Mouse (Mus musculus) stomach, embryonic 14.5 days (tissue): Measurements from ENCODE around the gene Ralgapa2. TPM values are rescaled to one million over a fixed set of nuclear protein-coding genes. Genes with fewer than 3 reads are reported as not detected.

Experiments used
- ATAC-seq: fragments of 200-750 bp; cut with Nextera tagmentation; 2 replicates; pipeline ENCODE4 v1.8.0; 2017; ENCODE audit warnings: low read depth, moderate TSS enrichment; ENCODE audit not compliant: insufficient number of reproducible peaks, insufficient read depth, low FRiP score
- H3K27ac ChIP-seq: fragments of 300-500 bp; sonication (generic); 2 replicates; pipeline ENCODE4 v1.5.1; 2014; ENCODE audit warnings: mild to moderate bottlenecking, low read length, moderate library complexity, mixed read lengths
- H3K27me3 ChIP-seq: fragments of 300-500 bp; sonication (generic); 2 replicates; pipeline ENCODE4 v1.6.1; 2014; ENCODE audit warnings: low read length, control low read depth, mixed read lengths; ENCODE audit not compliant: control insufficient read depth, insufficient read depth
- H3K36me3 ChIP-seq: fragments of 300-500 bp; sonication (generic); 2 replicates; pipeline ENCODE4 v1.6.1; 2014; ENCODE audit warnings: mild to moderate bottlenecking, control low read depth, low read length, moderate library complexity, mixed read lengths; ENCODE audit not compliant: control insufficient read depth, insufficient read depth
- H3K4me1 ChIP-seq: fragments of 300-500 bp; sonication (generic); 2 replicates; pipeline ENCODE4 v1.6.1; 2014; ENCODE audit warnings: low read length, control low read depth, mixed read lengths; ENCODE audit not compliant: control insufficient read depth, insufficient read depth
- H3K4me2 ChIP-seq: fragments of 300-500 bp; sonication (generic); replicated peaks from 2 replicates; pipeline ENCODE4 v1.6.1; 2014; ENCODE audit warnings: low read depth, low read length, control low read depth
- H3K4me3 ChIP-seq: fragments of 300-500 bp; sonication (generic); 2 replicates; pipeline ENCODE4 v1.5.1; 2014; ENCODE audit warnings: low read depth, low read length, control low read depth
- H3K9ac ChIP-seq: fragments of 300-500 bp; sonication (generic); replicated peaks from 2 replicates; pipeline ENCODE4 v1.6.1; 2014; ENCODE audit warnings: low read depth, mild to moderate bottlenecking, control low read depth, low read length, moderate library complexity, mixed read lengths
- H3K9me3 ChIP-seq: fragments of 300-500 bp; sonication (generic); 2 replicates; pipeline ENCODE4 v1.6.1; 2016; ENCODE audit warnings: low read depth, low read length, control low read depth; ENCODE audit not compliant: control insufficient read depth
- WGBS: fragments of 180-500 bp; shearing (Covaris S2); extraction: QIAGEN DNeasy Blood & Tissue Kit; methylation state at CpG from one replicate; pipeline ENCODE4 v1.1.7; 2014; 5-methylcytosine and 5-hydroxymethylcytosine counted together
- polyA plus RNA-seq: library from polyadenylated mRNA; unstranded; fragments of >200 nt; fragmentation: Nextera tagmentation; extraction: Ambion mirVana; gene quantifications from 2 replicates; pipeline ENCODE4 v1.2.1, GENCODE M21; 2014

The Ralgapa2 gene
- polyA plus RNA-seq, 1 experiment from 2014 or later = 13.8 TPM

GRCm38 (mm10) chr2:146249033-146249432, 263.1 kb downstream of the Ralgapa2 start:
- no peaks in the 10 kb centered on the region for H3K36me3 ChIP-seq
- no peak overlapping the region for H3K4me2 ChIP-seq
- WGBS = 79% methylated on average over 7 of the region's 7 CpGs
- no peak overlapping the region for H3K4me3 ChIP-seq
- no peak overlapping the region for H3K27ac ChIP-seq
- no peaks in the 10 kb centered on the region for H3K27me3 ChIP-seq
- no peaks in the 10 kb centered on the region for H3K9me3 ChIP-seq
- H3K4me1 ChIP-seq = no peaks in the 10 kb centered on the region
- H3K9ac ChIP-seq = no peak overlapping the region
- ATAC-seq = peak; percentile 26; the same call in 1 of the 2 replicates

GRCm38 (mm10) chr2:146247576-146247975, 264.6 kb downstream of the Ralgapa2 start:
- WGBS = 38% methylated on average over 6 of the region's 6 CpGs
- no peak for ATAC-seq

DNA sequence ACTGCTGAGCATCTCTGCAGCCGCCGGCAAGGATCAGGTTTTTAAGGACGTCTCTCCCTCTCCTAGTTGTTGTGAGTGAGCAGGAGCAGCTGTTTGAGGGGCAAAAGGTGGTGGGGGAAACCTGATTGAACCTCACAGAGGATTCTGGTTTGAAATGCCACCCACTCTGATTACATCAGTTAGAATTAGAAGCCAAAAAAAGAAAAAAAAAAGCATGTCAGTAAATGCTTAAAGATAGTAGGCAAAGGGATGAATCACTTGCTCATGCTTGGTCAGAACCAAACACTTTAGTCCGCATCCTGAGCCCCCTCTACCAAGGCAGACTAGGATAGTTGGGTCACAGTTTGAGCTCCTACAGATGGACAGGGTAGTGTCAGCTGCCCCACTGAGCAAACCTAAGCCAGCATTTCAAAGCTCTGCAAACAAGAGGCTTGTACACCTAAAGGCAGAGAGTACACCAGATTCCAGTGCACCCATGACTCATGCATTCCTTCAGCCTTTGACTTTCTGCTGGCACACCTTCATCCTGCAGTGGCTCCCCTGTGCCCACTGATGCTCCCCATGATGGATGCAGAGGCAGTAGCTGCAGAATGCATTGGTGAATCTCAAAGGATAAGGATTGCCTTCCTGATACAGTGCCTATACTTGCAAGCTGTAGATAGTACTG, 265.6 kb downstream of the Ralgapa2 start:
- WGBS = 60% methylated on average over 4 of the region's 4 CpGs
- H3K27me3 ChIP-seq = no peaks in the 10 kb centered on the region
- H3K4me3 ChIP-seq = no peak overlapping the region
- H3K4me1 ChIP-seq = no peaks in the 10 kb centered on the region
- H3K27ac ChIP-seq = no peak overlapping the region
- H3K36me3 ChIP-seq = no peaks in the 10 kb centered on the region
- no peak overlapping the region for H3K4me2 ChIP-seq
- H3K9ac ChIP-seq = no peak overlapping the region
- no peak for ATAC-seq
- H3K9me3 ChIP-seq = no peaks in the 10 kb centered on the region

More at GRCm38 (mm10) chr2:146247576-146247975, 264.6 kb downstream of the Ralgapa2 start:
- H3K27me3 ChIP-seq = no peaks in the 10 kb centered on the region
- H3K4me3 ChIP-seq = no peak overlapping the region
- no peak overlapping the region for H3K9ac ChIP-seq
- H3K27ac ChIP-seq = no peak overlapping the region
- H3K4me1 ChIP-seq = no peaks in the 10 kb centered on the region
- H3K9me3 ChIP-seq = no peaks in the 10 kb centered on the region
- no peak overlapping the region for H3K4me2 ChIP-seq
- H3K36me3 ChIP-seq = no peaks in the 10 kb centered on the region

DNA sequence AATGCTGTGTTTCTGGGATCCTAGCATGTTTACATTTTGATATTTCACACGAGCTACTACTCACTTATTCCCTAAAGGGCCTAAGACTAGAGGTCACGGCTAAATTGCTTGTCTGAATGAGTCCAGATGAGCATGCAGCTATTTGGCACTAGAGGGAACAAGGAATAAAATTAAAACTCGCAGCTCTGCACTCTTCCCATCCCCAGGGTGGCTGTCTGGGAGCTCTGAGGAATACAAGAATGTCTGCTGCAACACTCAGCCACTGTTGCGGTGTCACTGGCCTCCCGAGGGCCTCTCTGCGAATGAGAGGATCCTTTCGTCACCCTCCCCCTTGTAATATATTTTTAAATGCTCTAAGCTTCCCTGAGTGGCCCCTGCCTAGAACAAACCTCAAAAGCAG, 266.7 kb downstream of the Ralgapa2 start:
- H3K9me3 ChIP-seq = no peaks in the 10 kb centered on the region
- no peaks in the 10 kb centered on the region for H3K36me3 ChIP-seq
- H3K4me2 ChIP-seq = no peak overlapping the region
- H3K27me3 ChIP-seq = no peaks in the 10 kb centered on the region
- no peak overlapping the region for H3K4me3 ChIP-seq
- H3K9ac ChIP-seq = no peak overlapping the region
- H3K27ac ChIP-seq = no peak overlapping the region
- no peaks in the 10 kb centered on the region for H3K4me1 ChIP-seq
- WGBS = 63% methylated on average over 7 of the region's 7 CpGs
- no peak for ATAC-seq

DNA sequence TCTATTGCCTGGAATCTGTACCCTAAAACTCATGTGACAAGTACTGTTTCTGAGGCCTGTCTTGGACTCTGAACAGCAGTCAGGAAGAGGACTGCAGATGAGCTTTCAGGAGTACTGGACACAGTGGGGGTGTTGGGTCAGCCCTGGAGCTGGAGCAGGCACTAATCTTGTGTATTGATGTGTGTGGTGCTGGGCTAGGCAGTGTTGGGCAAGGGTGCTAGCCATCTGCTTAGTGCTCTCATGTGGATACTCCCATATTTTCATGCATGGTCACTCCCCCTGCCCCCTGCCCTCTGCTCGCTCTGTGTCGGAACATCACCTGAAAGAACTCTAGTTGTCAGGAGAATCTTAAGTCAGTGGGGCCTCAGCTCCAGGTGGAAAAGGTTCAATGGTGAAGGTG, 268.1 kb downstream of the Ralgapa2 start:
- Histone ChIP-seq H3K4me2 (no peak overlapping the region), H3K27me3 (no peaks in the 10 kb centered on the region), H3K9me3 (no peaks in the 10 kb centered on the region), H3K4me3 (no peak overlapping the region), H3K36me3 (no peaks in the 10 kb centered on the region), H3K27ac (no peak overlapping the region), H3K4me1 (no peaks in the 10 kb centered on the region), H3K9ac (no peak overlapping the region)
- no peak for ATAC-seq
- 86% methylated on average over 2 of the region's 2 CpGs for WGBS

DNA sequence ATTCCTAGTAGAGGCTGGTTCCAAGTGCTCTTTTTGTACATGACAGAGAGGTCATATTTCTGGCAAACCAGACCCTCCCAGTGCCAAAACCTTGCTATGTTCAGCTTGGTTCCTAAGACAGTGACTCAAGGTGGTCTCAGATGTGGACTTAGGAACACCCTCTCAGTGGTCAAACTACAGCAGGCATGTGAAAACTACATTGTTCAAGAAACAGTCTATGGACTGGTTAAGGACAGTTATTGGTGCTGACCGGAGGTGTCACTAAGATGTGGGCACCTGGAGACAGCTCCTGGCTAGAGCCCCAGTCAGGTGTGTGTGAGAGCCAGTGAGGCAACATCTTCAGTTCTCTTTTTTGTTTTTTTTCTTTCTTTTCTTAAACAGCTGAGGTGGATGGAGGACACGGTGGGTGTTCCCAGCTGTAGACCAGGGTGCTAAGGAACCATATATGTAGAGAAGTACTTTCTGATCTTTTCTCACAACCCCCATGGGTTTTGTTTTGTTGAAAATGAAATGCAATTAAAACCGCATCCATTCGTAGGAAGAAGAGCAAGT, 272.9 kb downstream of the Ralgapa2 start:
- no peak for ATAC-seq
- H3K9ac ChIP-seq = no peak overlapping the region
- 89% methylated on average over 4 of the region's 4 CpGs for WGBS
- no peaks in the 10 kb centered on the region for H3K4me1 ChIP-seq
- no peak overlapping the region for H3K4me3 ChIP-seq
- H3K9me3 ChIP-seq = no peaks in the 10 kb centered on the region
- no peaks in the 10 kb centered on the region for H3K36me3 ChIP-seq
- H3K4me2 ChIP-seq = no peak overlapping the region
- H3K27me3 ChIP-seq = no peaks in the 10 kb centered on the region
- H3K27ac ChIP-seq = no peak overlapping the region

GRCm38 (mm10) chr2:146231485-146231884, 280.7 kb downstream of the Ralgapa2 start:
- no peaks in the 10 kb centered on the region for H3K4me1 ChIP-seq
- no peak for ATAC-seq
- 88% methylated on average over 2 of the region's 2 CpGs for WGBS

DNA sequence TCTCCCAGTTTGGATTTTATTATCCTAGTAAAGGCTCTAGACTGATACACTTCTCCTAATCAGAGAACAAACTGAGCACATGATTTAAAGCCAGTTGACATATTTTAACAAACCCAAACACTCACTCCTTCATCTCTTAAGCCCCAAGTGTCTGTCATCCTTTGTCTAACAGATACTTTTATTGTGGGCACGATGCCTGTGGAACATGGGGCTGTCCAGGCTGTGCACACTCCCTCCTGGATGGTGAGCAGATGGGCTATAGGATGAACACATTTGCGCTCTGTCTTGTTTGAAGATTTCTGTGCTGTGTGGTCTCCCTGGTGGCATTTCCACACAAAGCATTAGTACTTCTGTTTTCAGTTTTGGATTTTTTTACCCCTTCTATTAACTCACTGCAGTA, 283.7 kb downstream of the Ralgapa2 start:
- no peak overlapping the region for H3K27ac ChIP-seq
- H3K27me3 ChIP-seq = peaks cover 34% of the 10 kb centered on the region
- H3K9me3 ChIP-seq = no peaks in the 10 kb centered on the region
- H3K9ac ChIP-seq = no peak overlapping the region
- H3K36me3 ChIP-seq = no peaks in the 10 kb centered on the region
- no peak for ATAC-seq
- WGBS = 66% methylated on average over 2 of the region's 2 CpGs
- H3K4me1 ChIP-seq = no peaks in the 10 kb centered on the region
- H3K4me3 ChIP-seq = no peak overlapping the region
- no peak overlapping the region for H3K4me2 ChIP-seq

More at GRCm38 (mm10) chr2:146231485-146231884, 280.7 kb downstream of the Ralgapa2 start:
- Histone ChIP-seq H3K4me3 (no peak overlapping the region), H3K9me3 (no peaks in the 10 kb centered on the region), H3K4me2 (no peak overlapping the region), H3K36me3 (no peaks in the 10 kb centered on the region), H3K9ac (no peak overlapping the region), H3K27me3 (peaks cover 6% of the 10 kb centered on the region; the same call in 1 of the 2 replicates), H3K27ac (no peak overlapping the region)
